Mouse (Mus musculus) hindbrain, embryonic 10.5 days (tissue): ENCODE data around the gene Agpat2. TPM values are rescaled to one million over a fixed set of nuclear protein-coding genes. Genes with fewer than 3 reads are reported as not detected.

ENCODE experiments used
- DNase-seq: peaks from one replicate; pipeline ENCODE4 v3.0.0-alpha.2; 2017; ENCODE audit warnings: low spot score
- H3K27ac ChIP-seq: fragments of 300-500 bp; sonication (generic); 2 replicates; pipeline ENCODE4 v1.5.1; 2016; ENCODE audit warnings: mild to moderate bottlenecking, moderate library complexity
- H3K27me3 ChIP-seq: fragments of 300-500 bp; sonication (generic); 2 replicates; pipeline ENCODE4 v1.6.1; 2016; ENCODE audit warnings: mild to moderate bottlenecking; ENCODE audit not compliant: poor library complexity, insufficient read depth, severe bottlenecking
- H3K36me3 ChIP-seq: fragments of 300-500 bp; sonication (generic); 2 replicates; pipeline ENCODE4 v1.6.1; 2016; ENCODE audit warnings: mild to moderate bottlenecking, moderate library complexity
- H3K4me1 ChIP-seq: fragments of 300-500 bp; sonication (generic); replicated peaks from 2 replicates; pipeline ENCODE4 v1.6.1; 2016; ENCODE audit warnings: mild to moderate bottlenecking
- H3K4me3 ChIP-seq: fragments of 300-500 bp; sonication (generic); 2 replicates; pipeline ENCODE4 v1.5.1; 2016; ENCODE audit warnings: mild to moderate bottlenecking, moderate library complexity
- H3K9me3 ChIP-seq: fragments of 300-500 bp; sonication (generic); 2 replicates; pipeline ENCODE4 v1.6.1; 2016; ENCODE audit warnings: mild to moderate bottlenecking, moderate library complexity
- WGBS: fragments of 180-500 bp; shearing (Covaris S2); methylation state at CpG from one replicate; pipeline ENCODE4 v1.1.7; 2016; 5-methylcytosine and 5-hydroxymethylcytosine counted together
- polyA plus RNA-seq: library from polyadenylated mRNA; unstranded; fragments of >200 nt; fragmentation: Nextera tagmentation; extraction: Ambion mirVana; gene quantifications from 2 replicates; pipeline ENCODE4 v1.2.1, GENCODE M21; 2016

Gene Agpat2
- polyA plus RNA-seq, 1 experiment from 2014 or later = 12.3 TPM

GRCm38 (mm10) chr2:26634629-26635488 is 30.6 kb upstream of the Agpat2 start:
- 71% methylated on average over 12 of the region's 12 CpGs for WGBS
- Histone ChIP-seq H3K27me3 (no peaks in the 10 kb centered on the region), H3K4me3 (no peak overlapping the region), H3K27ac (no peak overlapping the region), H3K36me3 (peaks cover 63% of the 10 kb centered on the region), H3K4me1 (peaks cover 61% of the 10 kb centered on the region), H3K9me3 (no peaks in the 10 kb centered on the region)
- no peak for DNase-seq

- WGBS = 76% methylated on average over 4 of the region's 4 CpGs
- H3K9me3 ChIP-seq = no peaks in the 10 kb centered on the region
- DNase-seq = no peak
- peaks cover 66% of the 10 kb centered on the region for H3K4me1 ChIP-seq
- H3K27ac ChIP-seq = no peak overlapping the region
- H3K36me3 ChIP-seq = peaks cover 63% of the 10 kb centered on the region
- no peaks in the 10 kb centered on the region for H3K27me3 ChIP-seq
- H3K4me3 ChIP-seq = no peak overlapping the region
Measured at GRCm38 (mm10) chr2:26633953-26634530, 29.8 kb upstream of the Agpat2 start.

- peaks cover 3% of the 10 kb centered on the region; the same call in 1 of the 2 replicates for H3K27me3 ChIP-seq
- H3K4me1 ChIP-seq = peaks cover 66% of the 10 kb centered on the region
- H3K36me3 ChIP-seq = peaks cover 50% of the 10 kb centered on the region
- H3K9me3 ChIP-seq = no peaks in the 10 kb centered on the region
- H3K4me3 ChIP-seq = no peak overlapping the region
- no peak for DNase-seq
- H3K27ac ChIP-seq = 0 out of 2 replicates have a peak overlapping the region, but pooled peaks have one; percentile 9
- WGBS = 88% methylated on average over 16 of the region's 16 CpGs
Measured at GRCm38 (mm10) chr2:26632541-26633395, 28.6 kb upstream of the Agpat2 start.

DNA sequence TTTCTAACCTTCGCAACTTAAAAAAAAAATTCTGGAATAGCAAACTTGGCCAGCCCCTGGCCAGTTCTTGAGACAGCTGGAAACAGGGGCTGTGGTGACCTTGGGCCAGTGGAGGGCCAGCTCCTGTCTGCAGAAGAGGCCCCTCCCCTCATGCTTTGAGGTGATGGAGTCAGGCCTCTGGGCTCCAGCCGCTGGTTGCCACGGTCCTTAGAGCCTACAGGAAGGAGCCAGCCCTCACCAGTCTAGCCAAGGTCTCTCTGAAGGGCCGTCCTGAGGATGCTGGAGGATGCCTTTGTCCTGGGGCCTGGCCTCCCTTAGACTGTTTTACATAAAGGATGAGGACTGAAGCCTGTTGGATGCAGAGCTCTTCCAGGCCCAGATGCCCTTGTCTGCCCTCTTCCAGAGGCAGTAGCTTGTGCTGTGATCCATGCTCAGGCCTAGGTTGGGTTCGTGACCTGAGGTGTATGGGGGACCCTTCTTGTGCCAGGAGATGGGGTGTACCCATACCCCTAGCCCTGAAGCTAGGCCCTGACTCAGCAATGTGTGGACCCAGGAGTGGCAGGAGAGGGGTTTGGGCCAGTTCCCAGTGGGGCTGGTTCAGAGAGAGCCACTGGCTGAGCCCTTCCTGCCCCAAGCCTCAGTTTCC is 24.7 kb upstream of the Agpat2 start:
- H3K36me3 ChIP-seq = peaks cover 12% of the 10 kb centered on the region
- H3K4me1 ChIP-seq = peaks cover 50% of the 10 kb centered on the region
- 19% methylated on average over 5 of the region's 5 CpGs for WGBS
- peak overlapping the region; percentile 78 for H3K4me3 ChIP-seq
- no peaks in the 10 kb centered on the region for H3K9me3 ChIP-seq
- DNase-seq = peak; percentile 55
- H3K27me3 ChIP-seq = peaks cover 14% of the 10 kb centered on the region
- peak overlapping the region; percentile 94 for H3K27ac ChIP-seq

- peaks cover 43% of the 10 kb centered on the region for H3K4me1 ChIP-seq
- H3K4me3 ChIP-seq = peak within 1 kb of the TSS; percentile 78
- under 1% methylated on average over 70 of the region's 70 CpGs for WGBS
- peak; percentile 76 for DNase-seq
- H3K27me3 ChIP-seq = peaks cover 14% of the 10 kb centered on the region
- H3K36me3 ChIP-seq = peaks cover 5% of the 10 kb centered on the region; the same call in 1 of the 2 replicates
- H3K9me3 ChIP-seq = no peaks in the 10 kb centered on the region
- H3K27ac ChIP-seq = peak within 1 kb of the TSS; percentile 94
Measured at GRCm38 (mm10) chr2:26627921-26628739, 23.9 kb upstream of the Agpat2 start, which contains the start of gene Fam69b. TSS of gene Fam69b (plus strand) at chr2:26628457.

DNA sequence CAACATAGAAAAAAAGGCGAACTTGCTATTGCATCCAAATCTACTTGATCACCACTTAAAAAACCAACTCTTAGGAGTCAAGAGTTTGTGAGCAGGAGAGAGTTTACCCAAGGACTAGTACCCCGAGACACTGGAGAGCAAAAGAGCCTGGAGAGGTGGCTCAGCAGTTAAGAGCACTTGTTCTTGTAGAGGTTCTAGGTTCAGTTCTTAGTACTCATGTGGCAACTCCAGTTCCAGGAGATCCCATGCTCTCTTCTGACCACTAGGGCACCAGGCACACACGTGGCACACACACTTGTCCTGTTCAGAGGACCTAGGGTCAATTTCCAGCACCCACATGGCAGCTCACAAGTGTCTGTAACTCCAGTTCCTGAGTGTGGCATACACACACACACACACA is 21.9 kb upstream of the Agpat2 start:
- H3K27ac ChIP-seq = no peak overlapping the region
- peaks cover 37% of the 10 kb centered on the region for H3K4me1 ChIP-seq
- DNase-seq = no peak
- H3K36me3 ChIP-seq = no peaks in the 10 kb centered on the region; the same call in 1 of the 2 replicates
- peaks cover 14% of the 10 kb centered on the region for H3K27me3 ChIP-seq
- H3K4me3 ChIP-seq = no peak overlapping the region
- H3K9me3 ChIP-seq = no peaks in the 10 kb centered on the region
- 73% methylated on average over 3 of the region's 3 CpGs for WGBS

GRCm38 (mm10) chr2:26625419-26625818 is 21.2 kb upstream of the Agpat2 start:
- H3K4me1 ChIP-seq = peaks cover 30% of the 10 kb centered on the region
- no peak for DNase-seq
- 86% methylated on average over 3 of the region's 3 CpGs for WGBS
- no peak overlapping the region for H3K4me3 ChIP-seq
- H3K9me3 ChIP-seq = no peaks in the 10 kb centered on the region
- H3K27me3 ChIP-seq = peaks cover 14% of the 10 kb centered on the region
- H3K36me3 ChIP-seq = no peaks in the 10 kb centered on the region
- no peak overlapping the region for H3K27ac ChIP-seq

DNA sequence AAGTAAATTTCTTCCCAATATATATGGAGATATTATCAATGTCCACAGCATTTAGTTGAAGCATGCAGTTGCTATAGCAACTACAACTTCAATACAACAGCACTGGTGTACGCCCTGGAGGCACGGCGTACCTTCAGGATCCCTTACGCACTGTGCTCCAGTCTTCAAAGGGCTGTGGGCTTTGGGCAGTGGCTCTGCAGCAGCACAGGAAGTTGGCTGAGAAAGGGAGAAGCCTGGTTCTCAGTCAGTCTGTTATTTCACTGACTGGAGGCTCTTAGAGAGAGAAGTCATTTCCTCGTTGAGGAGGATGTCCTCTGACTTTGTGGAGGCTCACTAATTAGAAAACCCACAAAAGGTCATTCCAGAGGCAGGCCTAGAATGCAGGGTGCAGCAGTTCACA is 18.8 kb upstream of the Agpat2 start:
- Histone ChIP-seq H3K27ac (no peak overlapping the region), H3K27me3 (peaks cover 13% of the 10 kb centered on the region), H3K9me3 (no peaks in the 10 kb centered on the region), H3K4me3 (no peak overlapping the region), H3K36me3 (no peaks in the 10 kb centered on the region), H3K4me1 (peaks cover 8% of the 10 kb centered on the region; the same call in 1 of the 2 replicates)
- WGBS = 74% methylated on average over 5 of the region's 5 CpGs
- DNase-seq = no peak

- no peak overlapping the region for H3K4me3 ChIP-seq
- no peaks in the 10 kb centered on the region for H3K9me3 ChIP-seq
- WGBS = 60% methylated on average over 2 of the region's 2 CpGs
- H3K27me3 ChIP-seq = no peaks in the 10 kb centered on the region; the same call in 1 of the 2 replicates
- no peaks in the 10 kb centered on the region for H3K36me3 ChIP-seq
- H3K4me1 ChIP-seq = no peaks in the 10 kb centered on the region
- DNase-seq = no peak
- no peak overlapping the region for H3K27ac ChIP-seq
Measured at GRCm38 (mm10) chr2:26621246-26621645, 17.0 kb upstream of the Agpat2 start.

GRCm38 (mm10) chr2:26617928-26618327 is 13.7 kb upstream of the Agpat2 start:
- no peaks in the 10 kb centered on the region for H3K36me3 ChIP-seq
- no peaks in the 10 kb centered on the region for H3K9me3 ChIP-seq
- H3K27ac ChIP-seq = no peak overlapping the region
- no peaks in the 10 kb centered on the region; the same call in 1 of the 2 replicates for H3K27me3 ChIP-seq
- H3K4me3 ChIP-seq = no peak overlapping the region
- H3K4me1 ChIP-seq = no peaks in the 10 kb centered on the region
- no peak for DNase-seq
- WGBS = 65% methylated on average over 7 of the region's 7 CpGs

- Histone ChIP-seq H3K4me3 (no peak overlapping the region), H3K27me3 (no peaks in the 10 kb centered on the region; the same call in 1 of the 2 replicates), H3K9me3 (no peaks in the 10 kb centered on the region), H3K36me3 (no peaks in the 10 kb centered on the region), H3K4me1 (no peaks in the 10 kb centered on the region), H3K27ac (no peak overlapping the region)
- DNase-seq = no peak
- WGBS = 83% methylated on average over 6 of the region's 6 CpGs
Measured at GRCm38 (mm10) chr2:26617331-26617730, 13.1 kb upstream of the Agpat2 start.
